ENCODE assay signal across 10 mouse cellular contexts in genomic region chr6:38065122-38065500, GRCm38 (mm10). TPM values are rescaled to one million over a fixed set of nuclear protein-coding genes. Genes with fewer than 3 reads are reported as not detected.
A peak's percentile ranks its signal among the peaks of the same experiment; 100 is the strongest.
DNase-seq lines count a peak whose midpoint lies in the region; ATAC-seq and TF ChIP-seq lines count a peak whose summit lies in the region.
"Had no signal": no experiment of that assay in that cellular context is flagged by ENCODE, and none has a peak within 500 bp of the region (broad histone marks: within the 10 kb centered on the region; RNA-seq: fewer than 3 reads in every experiment).

No protein-coding gene starts in this region.

- intact Hi-C loops in left cerebral cortex, postnatal 10 days (cut with DNase I), result loop anchor here (5.0 to 10.0 kb wide), 2 partner anchors 470 to 598 kb away; no protein-coding TSS in a partner anchor

- no peak for DNase-seq in Patski (ENCODE audit: low read depth, low spot score)
- DNase-seq in brain, adult 2 months (ENCODE audit: low read depth, low spot score), result peak; percentile 86
- DNase-seq in frontal cortex, postnatal 25 days (ENCODE audit: low spot score in 2 of 2), result peak; percentile 10 to 12
- DNase-seq in left cerebral cortex, postnatal 10 days (ENCODE audit: extremely low spot score in 1 of 2, low spot score in 2 of 2), result peak; percentile 54 to 70
- DNase-seq in urinary bladder, postnatal 14 days (ENCODE audit: low spot score), result no peak
- DNase-seq in kidney, adult 11 months, result no peak
- DNase-seq in kidney, postnatal 36 days, result no peak

- CTCF ChIA-PET in Patski (lab: Charles Lee), result interaction anchor here (1.3 to 1.6 kb wide), 5 partner anchors 9 to 91 kb away, joined by 4 to 6 read pairs (median 6); no protein-coding TSS in a partner anchor

- ATAC-seq in Patski, result no peak

- in situ Hi-C loops in Patski (cut with MboI; ENCODE audit: low pct_unique_long_range_greater_than_20kb), result loop anchor here (10.0 kb wide), 1 partner anchor 600 kb away; no protein-coding TSS in a partner anchor

- H3K27me3 ChIP-seq in Patski, result no peaks in the 10 kb centered on the region
- H3K27me3 ChIP-seq: limb, embryonic 12.5 days had no signal

- TF ChIP-seq CTCF in Patski (IDR thresholded peaks at IDR 0.05), result peak; percentile 5

- POLR2A ChIA-PET in Patski (lab: Charles Lee), result no interaction called here

RNA-seq across cellular contexts. Expression of gene Svopl, which starts 18.3 kb away (rescaled TPM):
- polyA plus RNA-seq in Patski (2021), result not detected
- under 1 TPM in 1 of 2 experiments, not detected in 1; 0.32 TPM for total RNA-seq in left cerebral cortex, postnatal 10 days (2021)
- total RNA-seq: monocyte, adult 5-6 weeks had no signal

RNA-seq across cellular contexts. Expression of gene Tmem213, which starts 43.9 kb away (rescaled TPM):
- polyA plus RNA-seq in Patski (2021), result not detected
- not detected for total RNA-seq in left cerebral cortex, postnatal 10 days (2021)
- total RNA-seq: heart, adult 8-10 months; monocyte, adult 5-6 weeks had no signal

RNA-seq across cellular contexts. Expression of gene Atp6v0a4, which starts 59.3 kb away (rescaled TPM):
- polyA plus RNA-seq in Patski (2021), result 2.5 TPM
- 1 to 10 TPM; 4.6 to 5.3 TPM for total RNA-seq in left cerebral cortex, postnatal 10 days (2021)
- total RNA-seq: monocyte, adult 5-6 weeks had no signal
- polyA plus RNA-seq: limb, embryonic 12.5 days had no signal

Comparison
In these comparisons a context has a peak if more than half of its experiments do, and no peak if none do; other contexts are left out.
1. DNase-seq: peak in brain, adult 2 months (single experiment), frontal cortex, postnatal 25 days (2 of 2) and left cerebral cortex, postnatal 10 days (2 of 2); none in Patski (single experiment), urinary bladder, postnatal 14 days (single experiment), kidney, adult 11 months (single experiment) and kidney, postnatal 36 days (0 of 2).